Mouse (Mus musculus): ENCODE measurements around the gene Nt5dc2.
A peak's percentile ranks its signal among the peaks of the same experiment; 100 is the strongest.

Nt5dc2 gene

GRCm38 (mm10) chr14:31134015-31135000, 3.5 kb downstream of the Nt5dc2 start:
- DNase-seq (ENCODE audit: low spot score in 2 of 2): peak; percentile 28 to 57

- DNase-seq (ENCODE audit: low spot score in 2 of 2): peak in 1 of 2 experiments; percentile 56
Measured at GRCm38 (mm10) chr14:31135495-31136410, 4.9 kb downstream of the Nt5dc2 start.

GRCm38 (mm10) chr14:31136411-31137280, 5.8 kb downstream of the Nt5dc2 start:
- peak in 1 of 2 experiments; percentile 57 for DNase-seq (ENCODE audit: low spot score in 2 of 2)

- DNase-seq (ENCODE audit: low spot score in 2 of 2): peak in 1 of 2 experiments; percentile 43
Measured at GRCm38 (mm10) chr14:31137281-31137595, 6.4 kb downstream of the Nt5dc2 start.

GRCm38 (mm10) chr14:31137791-31138190, 6.9 kb downstream of the Nt5dc2 start:
- peak in 1 of 2 experiments; percentile 46 for DNase-seq (ENCODE audit: low spot score in 2 of 2)

- DNase-seq (ENCODE audit: low spot score in 2 of 2): peak in 1 of 2 experiments; percentile 48
Measured at GRCm38 (mm10) chr14:31138219-31138896, 7.5 kb downstream of the Nt5dc2 start.

GRCm38 (mm10) chr14:31138897-31139429, 8.1 kb downstream of the Nt5dc2 start:
- DNase-seq (ENCODE audit: low spot score in 2 of 2): no peak

GRCm38 (mm10) chr14:31139666-31140065, 8.8 kb downstream of the Nt5dc2 start:
- peak in 1 of 2 experiments; percentile 54 for DNase-seq (ENCODE audit: low spot score in 2 of 2)

- DNase-seq (ENCODE audit: low spot score in 2 of 2): peak in 1 of 2 experiments; percentile 53
Measured at GRCm38 (mm10) chr14:31140141-31140540, 9.3 kb downstream of the Nt5dc2 start.

GRCm38 (mm10) chr14:31141011-31141410, 10.2 kb downstream of the Nt5dc2 start:
- no peak for DNase-seq (ENCODE audit: low spot score in 2 of 2)

GRCm38 (mm10) chr14:31145694-31146093, 14.8 kb downstream of the Nt5dc2 start:
- DNase-seq (ENCODE audit: low spot score in 2 of 2): no peak

- no peak for DNase-seq (ENCODE audit: low spot score in 2 of 2)
Measured at GRCm38 (mm10) chr14:31160196-31161150, 29.6 kb downstream of the Nt5dc2 start.

- no peak for DNase-seq (ENCODE audit: low spot score in 2 of 2)
Measured at GRCm38 (mm10) chr14:31161191-31161590, 30.3 kb downstream of the Nt5dc2 start.

- DNase-seq (ENCODE audit: low spot score in 2 of 2): no peak
Measured at GRCm38 (mm10) chr14:31161638-31162037, 30.8 kb downstream of the Nt5dc2 start.

GRCm38 (mm10) chr14:31164067-31164466, 33.2 kb downstream of the Nt5dc2 start:
- no peak for DNase-seq (ENCODE audit: low spot score in 2 of 2)

GRCm38 (mm10) chr14:31165010-31165409, 34.2 kb downstream of the Nt5dc2 start:
- DNase-seq (ENCODE audit: low spot score in 2 of 2): no peak

GRCm38 (mm10) chr14:31165458-31165857, 34.6 kb downstream of the Nt5dc2 start:
- DNase-seq (ENCODE audit: low spot score in 2 of 2): no peak

GRCm38 (mm10) chr14:31165991-31166630, 35.3 kb downstream of the Nt5dc2 start:
- no peak for DNase-seq (ENCODE audit: low spot score in 2 of 2)

GRCm38 (mm10) chr14:31166827-31167226, 36.0 kb downstream of the Nt5dc2 start:
- DNase-seq (ENCODE audit: low spot score in 2 of 2): no peak

All from urinary bladder, postnatal 4 days (tissue).